Mouse (Mus musculus) midbrain, embryonic 11.5 days (tissue): ENCODE measurements around the gene Nme2. TPM values are rescaled to one million over a fixed set of nuclear protein-coding genes. Genes with fewer than 3 reads are reported as not detected.

Experiments used
- ATAC-seq: fragments of 200-750 bp; cut with Nextera tagmentation; 2 replicates; pipeline ENCODE4 v1.8.0; 2017; ENCODE audit warnings: moderate TSS enrichment, moderate library complexity; ENCODE audit not compliant: low FRiP score
- DNase-seq: peaks from one replicate; pipeline ENCODE4 v3.0.0; 2015; ENCODE audit warnings: low spot score; ENCODE audit errors: missing footprints
- H3K27ac ChIP-seq: fragments of 300-500 bp; sonication (generic); 2 replicates; pipeline ENCODE4 v1.5.1; 2014; ENCODE audit warnings: low read depth, low read length
- H3K27me3 ChIP-seq: fragments of 300-500 bp; sonication (generic); 2 replicates; pipeline ENCODE4 v1.6.1; 2014; ENCODE audit warnings: mild to moderate bottlenecking, low read length, moderate library complexity, mixed read lengths; ENCODE audit not compliant: control insufficient read depth, insufficient read depth
- H3K36me3 ChIP-seq: fragments of 300-500 bp; sonication (generic); 2 replicates; pipeline ENCODE4 v1.6.1; 2014; ENCODE audit warnings: mild to moderate bottlenecking, low read length, moderate library complexity, mixed read lengths; ENCODE audit not compliant: control insufficient read depth, insufficient read depth
- H3K4me1 ChIP-seq: fragments of 300-500 bp; sonication (generic); 2 replicates; pipeline ENCODE4 v1.6.1; 2014; ENCODE audit warnings: low read length; ENCODE audit not compliant: control insufficient read depth, insufficient read depth
- H3K4me2 ChIP-seq: fragments of 300-500 bp; sonication (generic); 2 replicates; pipeline ENCODE4 v1.6.1; 2014; ENCODE audit warnings: mild to moderate bottlenecking, moderate library complexity
- H3K4me3 ChIP-seq: fragments of 300-500 bp; sonication (generic); 2 replicates; pipeline ENCODE4 v1.5.1; 2014; ENCODE audit warnings: low read depth, low read length
- H3K9ac ChIP-seq: fragments of 300-500 bp; sonication (generic); 2 replicates; pipeline ENCODE4 v1.6.1; 2014; ENCODE audit warnings: low read length
- H3K9me3 ChIP-seq: fragments of 300-500 bp; sonication (generic); 2 replicates; pipeline ENCODE4 v1.6.1; 2016; ENCODE audit warnings: low read length; ENCODE audit not compliant: control insufficient read depth
- WGBS: fragments of 180-500 bp; shearing (Covaris S2); extraction: QIAGEN DNeasy Blood & Tissue Kit; methylation state at CpG from one replicate; pipeline ENCODE4 v1.1.7; 2014; 5-methylcytosine and 5-hydroxymethylcytosine counted together
- polyA plus RNA-seq: library from polyadenylated mRNA; unstranded; fragments of >200 nt; fragmentation: Nextera tagmentation; extraction: Ambion mirVana; gene quantifications from 2 replicates; pipeline ENCODE4 v1.2.1, GENCODE M21; 2014

Nme2 gene
- polyA plus RNA-seq, 1 experiment from 2014 or later = 144 TPM

GRCm38 (mm10) chr11:93988328-93989062 is 32.4 kb upstream of the Nme2 start:
- Histone ChIP-seq H3K36me3 (no peaks in the 10 kb centered on the region), H3K9me3 (no peaks in the 10 kb centered on the region), H3K9ac (no peak overlapping the region), H3K4me1 (no peaks in the 10 kb centered on the region), H3K4me2 (no peak overlapping the region), H3K27me3 (no peaks in the 10 kb centered on the region), H3K4me3 (no peak overlapping the region), H3K27ac (no peak overlapping the region)
- ATAC-seq (no peak), DNase-seq (no peak)
- 69% methylated on average over 12 of the region's 12 CpGs for WGBS

- DNase-seq (no peak), ATAC-seq (no peak)
- Histone ChIP-seq H3K27me3 (no peaks in the 10 kb centered on the region), H3K4me2 (no peak overlapping the region), H3K4me3 (no peak overlapping the region), H3K4me1 (no peaks in the 10 kb centered on the region), H3K9me3 (no peaks in the 10 kb centered on the region), H3K9ac (no peak overlapping the region), H3K27ac (no peak overlapping the region), H3K36me3 (no peaks in the 10 kb centered on the region)
- WGBS = 73% methylated on average over 8 of the region's 8 CpGs
These were observed 31.7 kb upstream of the Nme2 start for GRCm38 (mm10) chr11:93987625-93988327.

- no peak for ATAC-seq
- Histone ChIP-seq H3K27me3 (no peaks in the 10 kb centered on the region), H3K4me2 (no peak overlapping the region), H3K4me1 (no peaks in the 10 kb centered on the region), H3K36me3 (no peaks in the 10 kb centered on the region), H3K9me3 (no peaks in the 10 kb centered on the region), H3K9ac (no peak overlapping the region), H3K4me3 (no peak overlapping the region), H3K27ac (no peak overlapping the region)
- no peak for DNase-seq
- 89% methylated on average over 4 of the region's 4 CpGs for WGBS
These were observed 31.0 kb upstream of the Nme2 start for GRCm38 (mm10) chr11:93987026-93987425.

- H3K9me3 ChIP-seq = no peaks in the 10 kb centered on the region
- no peak overlapping the region for H3K27ac ChIP-seq
- H3K4me2 ChIP-seq = no peak overlapping the region
- no peak overlapping the region for H3K9ac ChIP-seq
- ATAC-seq (no peak), DNase-seq (no peak)
- H3K27me3 ChIP-seq = no peaks in the 10 kb centered on the region
- no peak overlapping the region for H3K4me3 ChIP-seq
- H3K36me3 ChIP-seq = no peaks in the 10 kb centered on the region
- H3K4me1 ChIP-seq = no peaks in the 10 kb centered on the region
These were observed 30.2 kb upstream of the Nme2 start for GRCm38 (mm10) chr11:93986298-93986697.

GRCm38 (mm10) chr11:93985265-93985664 is 29.2 kb upstream of the Nme2 start:
- WGBS = 91% methylated on average over 5 of the region's 5 CpGs
- Histone ChIP-seq H3K27ac (no peak overlapping the region), H3K4me1 (no peaks in the 10 kb centered on the region), H3K9ac (no peak overlapping the region), H3K27me3 (no peaks in the 10 kb centered on the region), H3K36me3 (no peaks in the 10 kb centered on the region), H3K4me2 (no peak overlapping the region), H3K9me3 (no peaks in the 10 kb centered on the region), H3K4me3 (no peak overlapping the region)
- ATAC-seq = no peak
- DNase-seq = no peak

- no peak for ATAC-seq
- no peak overlapping the region for H3K9ac ChIP-seq
- WGBS = 90% methylated on average over 3 of the region's 3 CpGs
These were observed 28.6 kb upstream of the Nme2 start for GRCm38 (mm10) chr11:93984619-93985018.

GRCm38 (mm10) chr11:93979502-93980049 is 23.5 kb upstream of the Nme2 start:
- Histone ChIP-seq H3K9me3 (no peaks in the 10 kb centered on the region), H3K4me2 (no peak overlapping the region), H3K4me1 (no peaks in the 10 kb centered on the region), H3K27me3 (no peaks in the 10 kb centered on the region), H3K4me3 (no peak overlapping the region), H3K9ac (no peak overlapping the region), H3K27ac (no peak overlapping the region), H3K36me3 (no peaks in the 10 kb centered on the region)
- no peak for DNase-seq
- 73% methylated on average over 6 of the region's 6 CpGs for WGBS
- ATAC-seq = no peak

More at GRCm38 (mm10) chr11:93984619-93985018, 28.6 kb upstream of the Nme2 start:
- no peak for DNase-seq
- H3K4me2 ChIP-seq = no peak overlapping the region
- H3K27me3 ChIP-seq = no peaks in the 10 kb centered on the region
- H3K4me3 ChIP-seq = no peak overlapping the region
- no peak overlapping the region for H3K27ac ChIP-seq
- H3K36me3 ChIP-seq = no peaks in the 10 kb centered on the region
- no peaks in the 10 kb centered on the region for H3K9me3 ChIP-seq
- H3K4me1 ChIP-seq = no peaks in the 10 kb centered on the region

GRCm38 (mm10) chr11:93972951-93973350 is 16.9 kb upstream of the Nme2 start:
- DNase-seq (no peak), ATAC-seq (no peak)
- no peaks in the 10 kb centered on the region for H3K27me3 ChIP-seq
- H3K4me3 ChIP-seq = no peak overlapping the region
- H3K4me1 ChIP-seq = no peaks in the 10 kb centered on the region
- 85% methylated on average over 5 of the region's 5 CpGs for WGBS
- no peak overlapping the region for H3K4me2 ChIP-seq
- H3K36me3 ChIP-seq = no peaks in the 10 kb centered on the region
- no peak overlapping the region for H3K27ac ChIP-seq
- H3K9me3 ChIP-seq = no peaks in the 10 kb centered on the region
- H3K9ac ChIP-seq = no peak overlapping the region

- no peak overlapping the region for H3K9ac ChIP-seq
- H3K9me3 ChIP-seq = no peaks in the 10 kb centered on the region
- H3K4me1 ChIP-seq = peaks cover 8% of the 10 kb centered on the region
- no peak overlapping the region for H3K27ac ChIP-seq
- peaks cover 7% of the 10 kb centered on the region for H3K36me3 ChIP-seq
- no peak for ATAC-seq
- H3K4me3 ChIP-seq = no peak overlapping the region
- H3K27me3 ChIP-seq = no peaks in the 10 kb centered on the region
- 72% methylated on average over 1 of the region's 1 CpGs for WGBS
- H3K4me2 ChIP-seq = no peak overlapping the region
- peak; percentile 60 for DNase-seq
These were observed 13.7 kb upstream of the Nme2 start for GRCm38 (mm10) chr11:93969799-93970198.
